Mouse (Mus musculus) liver, embryonic 15.5 days (tissue): ENCODE measurements around the gene Jazf1. TPM values are rescaled to one million over a fixed set of nuclear protein-coding genes. Genes with fewer than 3 reads are reported as not detected.

Experiments
- ATAC-seq: fragments of 200-750 bp; cut with Nextera tagmentation; 2 replicates; pipeline ENCODE4 v1.8.0; 2017; ENCODE audit warnings: moderate number of reproducible peaks, mild to moderate bottlenecking, moderate library complexity; ENCODE audit not compliant: insufficient read depth
- H3K27ac ChIP-seq: fragments of 300-500 bp; sonication (generic); replicated peaks from 2 replicates; pipeline ENCODE4 v1.5.1; 2015; ENCODE audit warnings: mild to moderate bottlenecking, inconsistent platforms
- H3K27me3 ChIP-seq: fragments of 300-500 bp; sonication (generic); 2 replicates; pipeline ENCODE4 v1.6.1; 2015; ENCODE audit warnings: mild to moderate bottlenecking, inconsistent platforms
- H3K36me3 ChIP-seq: fragments of 300-500 bp; sonication (generic); replicated peaks from 2 replicates; pipeline ENCODE4 v1.6.1; 2015; ENCODE audit warnings: moderate library complexity, mild to moderate bottlenecking, inconsistent platforms
- H3K4me1 ChIP-seq: fragments of 300-500 bp; sonication (generic); replicated peaks from 2 replicates; pipeline ENCODE4 v1.6.1; 2015; ENCODE audit warnings: inconsistent platforms
- H3K4me2 ChIP-seq: fragments of 300-500 bp; sonication (generic); 2 replicates; pipeline ENCODE4 v1.6.1; 2015; ENCODE audit warnings: moderate library complexity, mild to moderate bottlenecking, inconsistent platforms
- H3K4me3 ChIP-seq: fragments of 300-500 bp; sonication (generic); replicated peaks from 2 replicates; pipeline ENCODE4 v1.5.1; 2015; ENCODE audit warnings: mild to moderate bottlenecking, inconsistent platforms
- H3K9ac ChIP-seq: fragments of 300-500 bp; sonication (generic); 2 replicates; pipeline ENCODE4 v1.6.1; 2015; ENCODE audit warnings: moderate library complexity, mild to moderate bottlenecking, inconsistent platforms
- H3K9me3 ChIP-seq: fragments of 300-500 bp; sonication (generic); replicated peaks from 2 replicates; pipeline ENCODE4 v1.6.1; 2016; ENCODE audit warnings: inconsistent platforms
- WGBS: fragments of 180-500 bp; shearing (Covaris S2); methylation state at CpG from one replicate; pipeline ENCODE4 v1.1.7; 2015; ENCODE audit warnings: mixed read lengths; ENCODE audit not compliant: insufficient replicate concordance; 5-methylcytosine and 5-hydroxymethylcytosine counted together
- polyA plus RNA-seq: library from polyadenylated mRNA; unstranded; fragments of >200 nt; fragmentation: Nextera tagmentation; extraction: Ambion mirVana; gene quantifications from 2 replicates; pipeline ENCODE4 v1.2.1, GENCODE M21; 2015

The Jazf1 gene
- polyA plus RNA-seq, 1 experiment from 2014 or later, result 2.2 TPM

GRCm38 (mm10) chr6:52795029-52795841 is 273.2 kb downstream of the Jazf1 start:
- H3K4me2 ChIP-seq, result no peak overlapping the region
- H3K4me3 ChIP-seq, result no peak overlapping the region
- WGBS, result 55% methylated on average over 16 of the region's 16 CpGs
- no peak overlapping the region for H3K9ac ChIP-seq
- H3K27me3 ChIP-seq, result no peaks in the 10 kb centered on the region
- no peaks in the 10 kb centered on the region for H3K36me3 ChIP-seq
- H3K4me1 ChIP-seq, result no peaks in the 10 kb centered on the region
- ATAC-seq, result no peak
- H3K9me3 ChIP-seq, result no peaks in the 10 kb centered on the region
- no peak overlapping the region for H3K27ac ChIP-seq

- Histone ChIP-seq H3K4me2 (no peak overlapping the region), H3K27me3 (no peaks in the 10 kb centered on the region), H3K4me1 (no peaks in the 10 kb centered on the region), H3K4me3 (no peak overlapping the region), H3K27ac (no peak overlapping the region), H3K36me3 (no peaks in the 10 kb centered on the region), H3K9me3 (no peaks in the 10 kb centered on the region), H3K9ac (no peak overlapping the region)
- no peak for ATAC-seq
- 54% methylated on average over 3 of the region's 3 CpGs for WGBS
Observed at GRCm38 (mm10) chr6:52792455-52792854, 276.0 kb downstream of the Jazf1 start.

DNA sequence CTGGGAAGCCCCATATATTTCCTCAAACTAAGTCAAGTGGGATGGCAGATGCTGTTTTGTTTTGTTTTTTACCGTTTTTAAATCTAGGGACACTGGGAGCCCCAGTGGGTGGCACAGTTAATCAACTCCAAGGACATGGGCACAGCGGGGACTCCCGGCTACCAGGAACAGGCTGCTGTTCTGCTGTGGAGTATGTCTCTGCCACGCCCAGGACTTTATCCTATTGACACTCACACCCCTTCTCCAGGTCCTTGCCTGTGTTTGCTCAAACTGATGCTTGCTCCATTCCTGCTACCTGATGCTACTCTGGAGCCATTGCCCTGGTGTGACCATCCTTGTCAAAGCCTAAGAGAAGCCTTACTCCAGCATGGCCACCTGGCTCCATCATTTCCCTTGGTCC is 277.6 kb downstream of the Jazf1 start:
- no peaks in the 10 kb centered on the region for H3K9me3 ChIP-seq
- no peaks in the 10 kb centered on the region for H3K36me3 ChIP-seq
- WGBS, result 61% methylated on average over 4 of the region's 4 CpGs
- H3K4me2 ChIP-seq, result no peak overlapping the region
- no peak for ATAC-seq
- H3K4me1 ChIP-seq, result no peaks in the 10 kb centered on the region
- no peak overlapping the region for H3K9ac ChIP-seq
- no peak overlapping the region for H3K4me3 ChIP-seq
- no peaks in the 10 kb centered on the region for H3K27me3 ChIP-seq
- H3K27ac ChIP-seq, result no peak overlapping the region

GRCm38 (mm10) chr6:52790316-52790715 is 278.1 kb downstream of the Jazf1 start:
- Histone ChIP-seq H3K9me3 (no peaks in the 10 kb centered on the region), H3K4me3 (no peak overlapping the region), H3K4me2 (no peak overlapping the region), H3K36me3 (no peaks in the 10 kb centered on the region), H3K9ac (no peak overlapping the region), H3K4me1 (no peaks in the 10 kb centered on the region), H3K27me3 (no peaks in the 10 kb centered on the region), H3K27ac (no peak overlapping the region)
- ATAC-seq, result no peak
- 71% methylated on average over 10 of the region's 10 CpGs for WGBS

DNA sequence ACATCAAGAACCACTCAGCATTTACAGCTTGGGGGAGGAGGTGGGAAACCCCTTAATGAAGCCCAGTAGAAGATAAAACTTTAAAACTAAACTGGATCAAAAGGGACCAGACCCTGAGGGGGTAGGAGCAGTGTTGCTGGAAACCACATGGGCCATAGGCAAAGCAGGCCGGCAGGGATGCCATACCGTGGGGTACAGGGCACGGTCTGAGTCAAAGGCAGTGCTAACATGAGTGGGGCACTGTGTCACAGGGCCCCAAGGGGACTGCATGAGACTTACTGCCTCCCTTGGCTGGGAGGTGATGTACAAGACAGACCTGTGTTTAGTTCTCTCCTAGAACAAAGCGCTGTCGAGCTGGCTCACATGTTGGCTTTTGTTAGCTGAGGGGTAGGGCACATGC is 288.9 kb downstream of the Jazf1 start:
- no peak for ATAC-seq
- no peaks in the 10 kb centered on the region for H3K4me1 ChIP-seq
- no peaks in the 10 kb centered on the region for H3K9me3 ChIP-seq
- 74% methylated on average over 5 of the region's 5 CpGs for WGBS
- no peaks in the 10 kb centered on the region for H3K36me3 ChIP-seq
- H3K4me3 ChIP-seq, result no peak overlapping the region
- H3K27ac ChIP-seq, result no peak overlapping the region
- H3K4me2 ChIP-seq, result no peak overlapping the region
- H3K9ac ChIP-seq, result no peak overlapping the region
- no peaks in the 10 kb centered on the region for H3K27me3 ChIP-seq

DNA sequence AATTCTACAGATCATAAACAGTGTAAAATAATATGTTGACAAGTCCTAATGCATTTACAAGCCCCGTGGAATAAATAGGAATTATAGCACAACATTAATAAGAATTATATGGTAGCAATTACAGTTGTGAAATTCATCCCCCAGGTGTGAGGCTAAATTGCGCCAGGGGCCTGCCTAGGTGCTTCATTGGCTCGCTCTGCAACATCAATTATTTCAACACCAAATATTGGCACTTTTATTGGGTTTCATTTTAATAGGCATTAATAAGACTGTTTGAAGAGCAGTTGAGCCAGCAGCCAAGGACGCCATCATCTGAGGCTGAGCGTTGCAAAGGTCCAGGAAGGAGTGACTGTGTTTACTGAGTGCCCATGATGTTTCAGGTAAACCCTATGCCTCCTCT is 289.9 kb downstream of the Jazf1 start:
- H3K27ac ChIP-seq, result no peak overlapping the region
- H3K4me2 ChIP-seq, result no peak overlapping the region
- H3K4me1 ChIP-seq, result no peaks in the 10 kb centered on the region
- no peaks in the 10 kb centered on the region for H3K9me3 ChIP-seq
- WGBS, result 68% methylated on average over 5 of the region's 5 CpGs
- H3K36me3 ChIP-seq, result no peaks in the 10 kb centered on the region
- H3K27me3 ChIP-seq, result no peaks in the 10 kb centered on the region
- no peak for ATAC-seq
- H3K9ac ChIP-seq, result no peak overlapping the region
- H3K4me3 ChIP-seq, result no peak overlapping the region

- H3K4me1 ChIP-seq, result no peaks in the 10 kb centered on the region
- H3K27ac ChIP-seq, result no peak overlapping the region
- no peaks in the 10 kb centered on the region for H3K36me3 ChIP-seq
- 85% methylated on average over 8 of the region's 8 CpGs for WGBS
- H3K9me3 ChIP-seq, result no peaks in the 10 kb centered on the region
- no peak for ATAC-seq
- no peak overlapping the region for H3K4me2 ChIP-seq
- H3K4me3 ChIP-seq, result no peak overlapping the region
- no peaks in the 10 kb centered on the region for H3K27me3 ChIP-seq
- H3K9ac ChIP-seq, result no peak overlapping the region
Observed at GRCm38 (mm10) chr6:52777034-52777433, 291.4 kb downstream of the Jazf1 start.

GRCm38 (mm10) chr6:52775956-52776355 is 292.5 kb downstream of the Jazf1 start:
- no peaks in the 10 kb centered on the region for H3K27me3 ChIP-seq
- no peaks in the 10 kb centered on the region for H3K36me3 ChIP-seq
- no peaks in the 10 kb centered on the region for H3K9me3 ChIP-seq
- no peak overlapping the region for H3K4me2 ChIP-seq
- 58% methylated on average over 8 of the region's 8 CpGs for WGBS
- no peak for ATAC-seq
- no peaks in the 10 kb centered on the region for H3K4me1 ChIP-seq
- H3K9ac ChIP-seq, result no peak overlapping the region
- no peak overlapping the region for H3K27ac ChIP-seq
- H3K4me3 ChIP-seq, result no peak overlapping the region

DNA sequence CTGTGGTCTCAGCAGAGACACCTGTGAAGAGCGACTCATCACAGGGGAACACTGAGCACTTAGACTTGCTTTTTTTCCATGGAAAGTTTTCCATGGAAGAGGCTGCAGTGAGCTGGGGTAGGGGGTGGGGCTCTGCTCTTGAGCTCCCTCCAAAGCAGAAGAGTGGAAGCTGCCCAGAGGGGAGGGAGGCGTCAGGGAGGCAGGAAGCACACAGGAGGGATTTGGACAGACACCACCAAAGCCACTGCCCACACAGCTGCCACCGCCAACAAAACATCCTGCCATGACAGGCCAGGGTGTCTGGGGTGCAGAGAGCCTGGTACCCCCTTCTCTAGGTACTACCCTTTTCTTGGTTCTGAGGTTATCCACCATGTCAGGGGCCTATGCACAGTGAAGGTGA is 293.1 kb downstream of the Jazf1 start:
- Histone ChIP-seq H3K27ac (no peak overlapping the region), H3K4me3 (no peak overlapping the region), H3K4me2 (no peak overlapping the region), H3K27me3 (no peaks in the 10 kb centered on the region), H3K36me3 (peaks cover under 1% of the 10 kb centered on the region), H3K9ac (no peak overlapping the region), H3K4me1 (peaks cover 4% of the 10 kb centered on the region; the same call in 1 of the 2 replicates), H3K9me3 (no peaks in the 10 kb centered on the region)
- no peak for ATAC-seq
- WGBS, result 60% methylated on average over 3 of the region's 3 CpGs

GRCm38 (mm10) chr6:52773132-52773531 is 295.3 kb downstream of the Jazf1 start:
- Histone ChIP-seq H3K4me3 (no peak overlapping the region), H3K27me3 (no peaks in the 10 kb centered on the region), H3K36me3 (peaks cover 20% of the 10 kb centered on the region), H3K4me1 (peaks cover 4% of the 10 kb centered on the region; the same call in 1 of the 2 replicates), H3K9me3 (no peaks in the 10 kb centered on the region), H3K4me2 (no peak overlapping the region), H3K27ac (no peak overlapping the region), H3K9ac (no peak overlapping the region)
- WGBS, result 58% methylated on average over 5 of the region's 5 CpGs
- ATAC-seq, result no peak

- H3K9ac ChIP-seq, result no peak overlapping the region
- ATAC-seq, result no peak
- no peak overlapping the region for H3K4me3 ChIP-seq
- 85% methylated on average over 1 of the region's 1 CpGs for WGBS
- peaks cover 4% of the 10 kb centered on the region; the same call in 1 of the 2 replicates for H3K4me1 ChIP-seq
- H3K9me3 ChIP-seq, result no peaks in the 10 kb centered on the region
- no peaks in the 10 kb centered on the region for H3K27me3 ChIP-seq
- no peak overlapping the region for H3K27ac ChIP-seq
- no peak overlapping the region for H3K4me2 ChIP-seq
- peaks cover 39% of the 10 kb centered on the region for H3K36me3 ChIP-seq
Observed at GRCm38 (mm10) chr6:52770789-52771188, 297.6 kb downstream of the Jazf1 start.

- peaks cover 61% of the 10 kb centered on the region for H3K36me3 ChIP-seq
- ATAC-seq, result no peak
Observed at GRCm38 (mm10) chr6:52765206-52765605, 303.2 kb downstream of the Jazf1 start.

More at GRCm38 (mm10) chr6:52765206-52765605, 303.2 kb downstream of the Jazf1 start:
- no peaks in the 10 kb centered on the region for H3K9me3 ChIP-seq
- H3K27me3 ChIP-seq, result no peaks in the 10 kb centered on the region
- H3K9ac ChIP-seq, result no peak overlapping the region
- no peaks in the 10 kb centered on the region for H3K4me1 ChIP-seq
- no peak overlapping the region for H3K4me2 ChIP-seq
- H3K27ac ChIP-seq, result no peak overlapping the region
- H3K4me3 ChIP-seq, result no peak overlapping the region
- 63% methylated on average over 7 of the region's 7 CpGs for WGBS
